Mouse (Mus musculus): ENCODE results near the gene Nr1d1. TPM values are rescaled to one million over a fixed set of nuclear protein-coding genes. Genes with fewer than 3 reads are reported as not detected.

The Nr1d1 gene
- total and polyA plus RNA-seq, 3 experiments, result 0.17 to 1.4 (median 0.25) TPM

- no peaks in the 10 kb centered on the region for H3K36me3 ChIP-seq (replicated peaks in 1 of 2; ENCODE audit: control insufficient read depth in 1 of 2, insufficient read depth in 1 of 2, low read length in 1 of 2)
Observed at GRCm38 (mm10) chr11:98776052-98776764, 1.1 kb upstream of the Nr1d1 start.

GRCm38 (mm10) chr11:98775348-98776051, 367 bp upstream of the Nr1d1 start:
- Histone ChIP-seq H3K79me2 (replicated peaks; ENCODE audit: control insufficient read depth, extremely low read depth, insufficient read depth, poor library complexity, severe bottlenecking) (no peaks in the 10 kb centered on the region), H3K36me3 (replicated peaks in 1 of 2; ENCODE audit: control insufficient read depth in 1 of 2, insufficient read depth in 1 of 2, low read length in 1 of 2) (peaks cover 0 to under 1% of the 10 kb centered on the region in 2 experiments), H3K27me3 (replicated peaks) (peaks cover 19% of the 10 kb centered on the region), H3K4me2 (ENCODE audit: insufficient read depth, low read depth, poor library complexity, severe bottlenecking) (peak overlapping the region; percentile 87), H3K9me3 (replicated peaks; ENCODE audit: low read length) (no peaks in the 10 kb centered on the region), H3K27ac (ENCODE audit: insufficient read depth, low read depth) (no peak overlapping the region), H3K4me3 (replicated peaks in 1 of 3; ENCODE audit: low read depth in 2 of 3, low read length in 2 of 3, poor library complexity in 1 of 3) (peak overlapping the region; percentile 4 to 32 (median 27)), H3K4me1 (ENCODE audit: control insufficient read depth in 1 of 2, insufficient read depth in 2 of 2) (peaks cover 29 to 61% of the 10 kb centered on the region in 2 experiments), H3K9ac (ENCODE audit: insufficient read depth, low read depth) (no peak overlapping the region)
- TF ChIP-seq CHD2 (IDR thresholded peaks at IDR 0.05; ENCODE audit: low read length), result peak; percentile 39; the same call in 1 of the 2 replicates
- peak; percentile 97 for TF ChIP-seq NRF1 (IDR thresholded peaks at IDR 0.05; ENCODE audit: low read depth, low read length)
- no peak for TF ChIP-seq JUND (conservative IDR thresholded peaks at IDR 0.05; ENCODE audit: low read depth, low read length)
- no peak; the same call in 1 of the 2 replicates for TF ChIP-seq EP300 (IDR thresholded peaks at IDR 0.05; ENCODE audit: low read length)
- peak; percentile 59; the same call in 1 of the 2 replicates for TF ChIP-seq ELF1 (IDR thresholded peaks at IDR 0.05; ENCODE audit: low read depth, low read length)
- no peak for TF ChIP-seq SMC3 (IDR thresholded peaks at IDR 0.05; ENCODE audit: low read depth, low read length)
- peak; percentile 86 for TF ChIP-seq BHLHE40 (IDR thresholded peaks at IDR 0.05; ENCODE audit: low read depth, low read length)
- peak; percentile 95 for TF ChIP-seq HCFC1 (IDR thresholded peaks at IDR 0.05; ENCODE audit: low read depth, low read length)
- TF ChIP-seq KAT2A (IDR thresholded peaks at IDR 0.05; ENCODE audit: insufficient replicate concordance, low read length), result peak; percentile 77; the same call in 1 of the 2 replicates
- 0 out of 2 replicates have a peak, but pooled peaks have one; percentile 27 for TF ChIP-seq USF1 (IDR thresholded peaks at IDR 0.05; ENCODE audit: low read depth, low read length)
- peak; percentile 94; the same call in 1 of the 2 replicates for TF ChIP-seq MXI1 (IDR thresholded peaks at IDR 0.05; ENCODE audit: low read depth, low read length)
- TF ChIP-seq ETS1 (conservative IDR thresholded peaks at IDR 0.05; ENCODE audit: low read depth, low read length), result peak; percentile 62
- TF ChIP-seq SIN3A (IDR thresholded peaks at IDR 0.05; ENCODE audit: low read length), result peak; percentile 82; the same call in 1 of the 2 replicates
- no peak for TF ChIP-seq TCF12 (IDR thresholded peaks at IDR 0.05; ENCODE audit: low read depth, low read length)
- no peak for TF ChIP-seq ZMIZ1 (IDR thresholded peaks at IDR 0.05; ENCODE audit: low read depth, low read length)
- TF ChIP-seq MYC (IDR thresholded peaks at IDR 0.05; ENCODE audit: low read depth, low read length), result peak; percentile 89
- no peak for TF ChIP-seq CHD1 (IDR thresholded peaks at IDR 0.05; ENCODE audit: low read depth, low read length)
- peak; percentile 9; the same call in 1 of the 2 replicates for TF ChIP-seq GABPA (IDR thresholded peaks at IDR 0.05; ENCODE audit: insufficient replicate concordance, low read depth, low read length)
- TF ChIP-seq IRF4 (IDR thresholded peaks at IDR 0.05; ENCODE audit: low read depth, low read length), result no peak
- peak; percentile 97 for TF ChIP-seq MAX (IDR thresholded peaks at IDR 0.05; ENCODE audit: low read length)
- TF ChIP-seq ZKSCAN1 (IDR thresholded peaks at IDR 0.05; ENCODE audit: borderline replicate concordance, low read depth, low read length), result no peak
- dilution Hi-C loops (cut with MboI; ENCODE audit: extremely low pct_ligation_motif_present, extremely low pct_unique_long_range_greater_than_20kb, low sequenced_read_pairs), result no loop called here
- in situ Hi-C loops (cut with MboI; ENCODE audit: low pct_ligation_motif_present, low pct_unique_long_range_greater_than_20kb, low sequenced_read_pairs), result no loop called here
- peak; percentile 90 for DNase-seq (ENCODE audit: extremely low read depth)

More at GRCm38 (mm10) chr11:98776052-98776764, 1.1 kb upstream of the Nr1d1 start:
- Histone ChIP-seq H3K4me2 (ENCODE audit: insufficient read depth, low read depth, poor library complexity, severe bottlenecking) (peak overlapping the region; percentile 87), H3K4me3 (replicated peaks in 1 of 3; ENCODE audit: low read depth in 2 of 3, low read length in 2 of 3, poor library complexity in 1 of 3) (no peak overlapping the region), H3K4me1 (ENCODE audit: control insufficient read depth in 1 of 2, insufficient read depth in 2 of 2) (peaks cover 27 to 61% of the 10 kb centered on the region in 2 experiments), H3K79me2 (replicated peaks; ENCODE audit: control insufficient read depth, extremely low read depth, insufficient read depth, poor library complexity, severe bottlenecking) (no peaks in the 10 kb centered on the region), H3K27me3 (replicated peaks) (peaks cover 19% of the 10 kb centered on the region), H3K9me3 (replicated peaks; ENCODE audit: low read length) (no peaks in the 10 kb centered on the region), H3K9ac (ENCODE audit: insufficient read depth, low read depth) (no peak overlapping the region), H3K27ac (ENCODE audit: insufficient read depth, low read depth) (no peak overlapping the region)
- in situ Hi-C loops (cut with MboI; ENCODE audit: low pct_ligation_motif_present, low pct_unique_long_range_greater_than_20kb, low sequenced_read_pairs) (no loop called here), dilution Hi-C loops (cut with MboI; ENCODE audit: extremely low pct_ligation_motif_present, extremely low pct_unique_long_range_greater_than_20kb, low sequenced_read_pairs) (no loop called here)
- TF ChIP-seq PAX5 (IDR thresholded peaks at IDR 0.05; ENCODE audit: low read length), result no peak
- TF ChIP-seq ZNF384 (IDR thresholded peaks at IDR 0.05; ENCODE audit: low read depth, low read length), result peak; percentile 40
- no peak for DNase-seq (ENCODE audit: extremely low read depth)
